Mouse (Mus musculus) heart, embryonic 15.5 days (tissue): ENCODE results near the gene Fthl17e. TPM values are rescaled to one million over a fixed set of nuclear protein-coding genes. Genes with fewer than 3 reads are reported as not detected.
"Not testable (repeated sequence)": the region's sequence is repeated elsewhere in the genome, so short reads cannot be mapped to it uniquely, and the experiment has no call there.

Experiments
- ATAC-seq: fragments of 200-750 bp; cut with Nextera tagmentation; replicated peaks from 2 replicates; pipeline ENCODE4 v1.8.0; 2017; ENCODE audit warnings: low read depth, moderate TSS enrichment; ENCODE audit not compliant: insufficient number of reproducible peaks, insufficient read depth, low FRiP score
- H3K27ac ChIP-seq: fragments of 300-500 bp; sonication (generic); 2 replicates; pipeline ENCODE4 v1.5.1; 2015; ENCODE audit warnings: mild to moderate bottlenecking, inconsistent platforms
- H3K27me3 ChIP-seq: fragments of 300-500 bp; sonication (generic); 2 replicates; pipeline ENCODE4 v1.6.1; 2015; ENCODE audit warnings: inconsistent platforms
- H3K36me3 ChIP-seq: fragments of 300-500 bp; sonication (generic); 2 replicates; pipeline ENCODE4 v1.6.1; 2015; ENCODE audit warnings: mild to moderate bottlenecking, inconsistent platforms
- H3K4me1 ChIP-seq: fragments of 300-500 bp; sonication (generic); replicated peaks from 2 replicates; pipeline ENCODE4 v1.6.1; 2015; ENCODE audit warnings: inconsistent platforms
- H3K4me2 ChIP-seq: fragments of 300-500 bp; sonication (generic); 2 replicates; pipeline ENCODE4 v1.6.1; 2015; ENCODE audit warnings: inconsistent platforms, mild to moderate bottlenecking, moderate library complexity
- H3K4me3 ChIP-seq: fragments of 300-500 bp; sonication (generic); 2 replicates; pipeline ENCODE4 v1.5.1; 2015; ENCODE audit warnings: mild to moderate bottlenecking, inconsistent platforms
- H3K9ac ChIP-seq: fragments of 300-500 bp; sonication (generic); 2 replicates; pipeline ENCODE4 v1.6.1; 2015; ENCODE audit warnings: mild to moderate bottlenecking, inconsistent platforms
- H3K9me3 ChIP-seq: fragments of 300-500 bp; sonication (generic); replicated peaks from 2 replicates; pipeline ENCODE4 v1.6.1; 2016; ENCODE audit warnings: inconsistent platforms
- WGBS: fragments of 180-500 bp; shearing (Covaris S2); methylation state at CpG from one replicate; pipeline ENCODE4 v1.1.7; 2015; ENCODE audit warnings: mixed read lengths; 5-methylcytosine and 5-hydroxymethylcytosine counted together
- polyA plus RNA-seq: library from polyadenylated mRNA; unstranded; fragments of >200 nt; fragmentation: Nextera tagmentation; extraction: Ambion mirVana; gene quantifications from 2 replicates; pipeline ENCODE4 v1.2.1, GENCODE M21; 2015

Gene Fthl17e
- not detected in 2 replicates for polyA plus RNA-seq

DNA sequence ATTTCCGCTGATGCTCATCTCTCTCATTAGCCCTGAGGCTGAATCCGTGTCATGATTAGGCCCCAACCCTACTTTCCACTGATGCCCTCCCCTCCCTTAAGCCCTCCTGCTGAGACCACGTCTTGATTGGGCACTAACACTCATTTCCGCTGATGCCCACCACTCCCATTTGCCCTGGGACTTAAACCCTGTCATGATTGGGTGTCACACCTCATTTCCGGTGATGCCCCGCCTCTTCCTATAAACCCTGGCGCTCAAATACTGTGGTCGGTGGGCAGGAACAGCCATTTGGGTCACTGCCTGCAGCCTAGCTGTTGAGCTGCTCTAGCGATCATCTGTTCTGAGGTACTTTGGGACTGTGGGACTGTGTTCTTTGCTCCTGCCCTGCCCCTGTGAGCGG, at the start of gene Fthl17e:
Gene Fthl17e (plus strand): TSS at position 301 of the 400 bp plus-strand sequence.
- not testable (repeated sequence) for H3K4me3 ChIP-seq, H3K9me3 ChIP-seq, H3K27ac ChIP-seq, ATAC-seq, H3K36me3 ChIP-seq, H3K9ac ChIP-seq, H3K4me1 ChIP-seq, H3K27me3 ChIP-seq, H3K4me2 ChIP-seq
- 57% methylated on average over 1 of the region's 10 CpGs for WGBS

DNA sequence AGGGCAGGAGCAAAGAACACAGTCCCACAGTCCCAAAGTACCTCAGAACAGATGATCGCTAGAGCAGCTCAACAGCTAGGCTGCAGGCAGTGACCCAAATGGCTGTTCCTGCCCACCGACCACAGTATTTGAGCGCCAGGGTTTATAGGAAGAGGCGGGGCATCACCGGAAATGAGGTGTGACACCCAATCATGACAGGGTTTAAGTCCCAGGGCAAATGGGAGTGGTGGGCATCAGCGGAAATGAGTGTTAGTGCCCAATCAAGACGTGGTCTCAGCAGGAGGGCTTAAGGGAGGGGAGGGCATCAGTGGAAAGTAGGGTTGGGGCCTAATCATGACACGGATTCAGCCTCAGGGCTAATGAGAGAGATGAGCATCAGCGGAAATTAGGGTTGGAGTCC, 46.6 kb upstream of the Fthl17e start, which contains the start of gene Fthl17d:
Gene Fthl17d (minus strand): TSS at position 101 of the 400 bp plus-strand sequence.
- WGBS = no CpG with 5 or more reads among the region's 9 CpGs
- not testable (repeated sequence) for H3K4me2 ChIP-seq, H3K4me1 ChIP-seq, H3K9ac ChIP-seq, H3K36me3 ChIP-seq, H3K9me3 ChIP-seq, ATAC-seq, H3K27ac ChIP-seq, H3K4me3 ChIP-seq, H3K27me3 ChIP-seq

GRCm38 (mm10) chrX:9016079-9016478, 17.2 kb upstream of the Fthl17e start:
- Histone ChIP-seq H3K4me2 (no peak overlapping the region), H3K27me3 (no peaks in the 10 kb centered on the region), H3K4me1 (no peaks in the 10 kb centered on the region), H3K4me3 (no peak overlapping the region), H3K36me3 (no peaks in the 10 kb centered on the region), H3K9ac (no peak overlapping the region), H3K9me3 (no peaks in the 10 kb centered on the region), H3K27ac (no peak overlapping the region)
- ATAC-seq = no peak
- 38% methylated on average over 1 of the region's 1 CpGs for WGBS

- no peak overlapping the region for H3K9ac ChIP-seq
- H3K4me3 ChIP-seq = no peak overlapping the region
- no peak overlapping the region for H3K4me2 ChIP-seq
- H3K9me3 ChIP-seq = no peaks in the 10 kb centered on the region
- WGBS = 59% methylated on average over 10 of the region's 10 CpGs
- H3K27ac ChIP-seq = no peak overlapping the region
- no peaks in the 10 kb centered on the region for H3K27me3 ChIP-seq
- H3K36me3 ChIP-seq = no peaks in the 10 kb centered on the region
- ATAC-seq = no peak
- no peaks in the 10 kb centered on the region for H3K4me1 ChIP-seq
Measured at GRCm38 (mm10) chrX:9019481-9019880, 13.8 kb upstream of the Fthl17e start.

- not testable (repeated sequence) for H3K27ac ChIP-seq, H3K9ac ChIP-seq, H3K27me3 ChIP-seq, H3K4me1 ChIP-seq, ATAC-seq, H3K4me2 ChIP-seq, H3K36me3 ChIP-seq, H3K9me3 ChIP-seq, H3K4me3 ChIP-seq
- 33% methylated on average over 3 of the region's 4 CpGs for WGBS
Measured at GRCm38 (mm10) chrX:9041611-9042010, 8.3 kb downstream of the Fthl17e start.

DNA sequence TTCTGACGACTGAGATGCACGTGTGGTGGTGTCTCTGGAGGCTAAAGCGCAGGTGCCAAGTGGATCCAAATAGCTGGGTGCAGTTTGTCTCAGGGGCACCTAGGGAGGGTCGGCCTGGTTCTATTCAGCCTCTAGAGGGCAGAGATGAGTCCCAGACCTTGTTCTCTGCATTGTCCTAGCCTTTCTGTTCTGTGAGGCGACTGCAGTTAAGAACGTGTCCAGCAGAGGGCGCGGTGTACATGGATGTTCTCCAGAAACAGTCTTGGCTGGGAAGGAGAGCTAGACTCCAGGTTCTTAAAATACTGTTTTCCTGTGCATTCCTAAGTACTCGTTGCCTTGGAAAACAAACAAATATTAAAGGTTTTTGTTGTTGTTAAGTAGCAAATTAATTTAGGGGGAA, 27.7 kb downstream of the Fthl17e start:
- ATAC-seq, H3K27me3 ChIP-seq, H3K4me2 ChIP-seq, H3K4me3 ChIP-seq, H3K9me3 ChIP-seq, H3K36me3 ChIP-seq, H3K27ac ChIP-seq, H3K4me1 ChIP-seq, H3K9ac ChIP-seq: not testable (repeated sequence)
- WGBS = 28% methylated on average over 9 of the region's 9 CpGs

- H3K4me2 ChIP-seq = no peak overlapping the region
- no peaks in the 10 kb centered on the region for H3K27me3 ChIP-seq
- no peak for ATAC-seq
- no peak overlapping the region for H3K9ac ChIP-seq
- no peaks in the 10 kb centered on the region for H3K4me1 ChIP-seq
- no peak overlapping the region for H3K27ac ChIP-seq
- WGBS = 82% methylated on average over 4 of the region's 4 CpGs
- no peak overlapping the region for H3K4me3 ChIP-seq
- no peaks in the 10 kb centered on the region for H3K9me3 ChIP-seq
- H3K36me3 ChIP-seq = no peaks in the 10 kb centered on the region
Measured at GRCm38 (mm10) chrX:9062101-9062500, 28.8 kb downstream of the Fthl17e start.

DNA sequence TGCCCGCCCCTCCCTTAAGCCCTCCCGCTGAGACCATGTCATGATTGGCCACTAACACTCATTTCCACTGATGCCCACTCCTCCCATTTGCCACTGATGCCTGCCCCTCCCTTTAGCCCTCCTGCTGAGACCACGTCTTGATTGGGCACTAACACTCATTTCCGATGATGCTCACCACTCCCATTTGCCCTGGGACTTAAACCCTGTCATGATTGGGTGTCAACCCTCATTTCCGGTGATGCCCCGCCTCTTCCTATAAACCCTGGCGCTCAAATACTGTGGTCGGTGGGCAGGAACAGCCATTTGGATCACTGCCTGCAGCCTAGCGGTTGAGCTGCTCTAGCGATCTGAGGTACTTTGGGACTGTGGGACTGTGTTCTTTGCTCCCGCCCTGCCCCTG, 29.4 kb downstream of the Fthl17e start, which contains the start of gene Fthl17f:
Gene Fthl17f (plus strand): TSS at position 301 of the 400 bp plus-strand sequence.
- not testable (repeated sequence) for H3K4me3 ChIP-seq

GRCm38 (mm10) chrX:9077699-9078098, 44.4 kb downstream of the Fthl17e start:
- not testable (repeated sequence) for H3K9me3 ChIP-seq, ATAC-seq, H3K27me3 ChIP-seq, H3K4me3 ChIP-seq, H3K27ac ChIP-seq, H3K4me2 ChIP-seq, H3K36me3 ChIP-seq, H3K4me1 ChIP-seq, H3K9ac ChIP-seq
- WGBS = 14% methylated on average over 10 of the region's 10 CpGs

More for the DNA sequence above, 29.4 kb downstream of the Fthl17e start, which contains the start of gene Fthl17f:
- ATAC-seq, H3K9me3 ChIP-seq, H3K27me3 ChIP-seq, H3K27ac ChIP-seq, H3K9ac ChIP-seq, H3K4me1 ChIP-seq, H3K36me3 ChIP-seq, H3K4me2 ChIP-seq: not testable (repeated sequence)
- WGBS = 83% methylated on average over 11 of the region's 11 CpGs

Other genes starting within 250 kb of the Fthl17e start
- not detected in 2 replicates for gene Ssxb5, start 229.8 kb upstream of the Fthl17e start, polyA plus RNA-seq
- gene Gm6592, start 189.5 kb upstream of the Fthl17e start, polyA plus RNA-seq = not detected in 2 replicates
- gene Gm5751, start 159.2 kb upstream of the Fthl17e start, polyA plus RNA-seq = not detected in 2 replicates
- 1.8 and 1.9 TPM in 2 replicates for gene B630019K06Rik, start 141.1 kb upstream of the Fthl17e start, polyA plus RNA-seq
- gene Fthl17b, start 70.5 kb upstream of the Fthl17e start, polyA plus RNA-seq = not detected in 2 replicates
- not detected in 2 replicates for gene Fthl17c, start 56.9 kb upstream of the Fthl17e start, polyA plus RNA-seq
- not detected in 2 replicates for gene Fthl17d, start 46.7 kb upstream of the Fthl17e start, polyA plus RNA-seq
- gene Fthl17f, start 29.5 kb downstream of the Fthl17e start, polyA plus RNA-seq = not detected in 2 replicates
- not detected in 2 replicates for gene 4930402K13Rik, start 71.1 kb downstream of the Fthl17e start, polyA plus RNA-seq
- 1.9 and 2.3 TPM in 2 replicates for gene Lancl3, start 166.4 kb downstream of the Fthl17e start, polyA plus RNA-seq
- gene Gm14862, start 223.4 kb downstream of the Fthl17e start, polyA plus RNA-seq = 0.19 TPM in 1 of 2 replicates, not detected in the other
- gene Xk, start 239.3 kb downstream of the Fthl17e start, polyA plus RNA-seq = 2.9 and 3.6 TPM in 2 replicates